Comparison of ENCODE assay signal across 10 mouse cellular contexts in genomic region chr10:80506222-80506621, GRCm38 (mm10). TPM values are rescaled to one million over a fixed set of nuclear protein-coding genes. Genes with fewer than 3 reads are reported as not detected.
DNase-seq lines count a peak whose midpoint lies in the region; ATAC-seq and TF ChIP-seq lines count a peak whose summit lies in the region.
"Had no signal": no experiment of that assay in that cellular context is flagged by ENCODE, and none has a peak within 500 bp of the region (broad histone marks: within the 10 kb centered on the region; RNA-seq: fewer than 3 reads in every experiment).

No protein-coding gene starts in this region.

- no peak overlapping the region for H3K9ac ChIP-seq in intestine, embryonic 14.5 days (ENCODE audit: low read length)
- no peak overlapping the region for H3K9ac ChIP-seq in intestine, embryonic 16.5 days (ENCODE audit: low read depth, low read length)
- H3K9ac ChIP-seq: embryonic facial prominence, embryonic 13.5 days had no signal

- TF ChIP-seq POLR2A in cerebellum, adult 2 months (IDR thresholded peaks at IDR 0.05; ENCODE audit: borderline replicate concordance, insufficient read depth, low read length) = no peak

- peaks cover 76% of the 10 kb centered on the region for H3K27me3 ChIP-seq in intestine, embryonic 14.5 days (replicated peaks; ENCODE audit: control insufficient read depth, insufficient read depth, low read length)
- H3K27me3 ChIP-seq in intestine, embryonic 16.5 days (replicated peaks; ENCODE audit: control insufficient read depth, insufficient read depth, low read length) = peaks cover 54% of the 10 kb centered on the region
- H3K27me3 ChIP-seq in cerebellum, adult 2 months (ENCODE audit: control insufficient read depth, insufficient read depth, low read length) = peaks cover 4% of the 10 kb centered on the region; the same call in 1 of the 2 replicates

- H3K4me3 ChIP-seq in intestine, embryonic 14.5 days (ENCODE audit: low read depth, low read length) = no peak overlapping the region
- H3K4me3 ChIP-seq in intestine, embryonic 16.5 days (ENCODE audit: low read length) = no peak overlapping the region
- H3K4me3 ChIP-seq in cerebellum, adult 2 months (replicated peaks; ENCODE audit: insufficient read depth, low read depth, low read length) = no peak overlapping the region
- H3K4me3 ChIP-seq: embryonic facial prominence, embryonic 13.5 days; megakaryocyte, embryonic 14.5 days had no signal

- H3K9me3 ChIP-seq in intestine, embryonic 14.5 days (ENCODE audit: control insufficient read depth, low read length) = no peaks in the 10 kb centered on the region
- H3K9me3 ChIP-seq in intestine, embryonic 16.5 days (ENCODE audit: control insufficient read depth, low read length) = no peaks in the 10 kb centered on the region
- H3K9me3 ChIP-seq: embryonic facial prominence, embryonic 13.5 days; megakaryocyte, embryonic 14.5 days had no signal

- under 1% methylated on average over 11 of the region's 11 CpGs for WGBS in intestine, embryonic 14.5 days
- under 1% methylated on average over 11 of the region's 11 CpGs for WGBS in intestine, embryonic 16.5 days
- WGBS in cerebellum, adult 2 months = 0% methylated on average over 11 of the region's 11 CpGs

- peak; percentile 96 for DNase-seq in intestine, embryonic 14.5 days (ENCODE audit: low spot score)
- DNase-seq in ES-CJ7 (ENCODE audit: low read depth, low spot score) = peak; percentile 76
- DNase-seq in cerebellum, adult 2 months = peak; percentile 38 to 65
- peak; percentile 68 for DNase-seq in forelimb bud, embryonic 11.5 days (ENCODE audit: low read depth, low spot score)
- DNase-seq in layer of hippocampus, postnatal 10 days (ENCODE audit: low spot score in 2 of 2) = peak; percentile 73 to 76
- peak; percentile 74 to 90 for DNase-seq in spleen, postnatal 4 days (ENCODE audit: low spot score in 2 of 2)

- no peak for ATAC-seq in intestine, embryonic 14.5 days (replicated peaks; ENCODE audit: low FRiP score, low TSS enrichment, low read depth)
- no peak for ATAC-seq in intestine, embryonic 16.5 days
- peak; percentile 65 for ATAC-seq in megakaryocyte, adult 5-6 weeks (ENCODE audit: poor library complexity, severe bottlenecking)

- H3K27ac ChIP-seq in intestine, embryonic 14.5 days (ENCODE audit: low read depth) = no peak overlapping the region
- no peak overlapping the region for H3K27ac ChIP-seq in intestine, embryonic 16.5 days (ENCODE audit: low read length)
- no peak overlapping the region for H3K27ac ChIP-seq in cerebellum, adult 2 months (ENCODE audit: insufficient read depth, low read length)
- H3K27ac ChIP-seq: embryonic facial prominence, embryonic 13.5 days had no signal

- 0 out of 2 replicates have a peak, but pooled peaks cover 3% of the 10 kb centered on the region for H3K4me1 ChIP-seq in intestine, embryonic 14.5 days (replicated peaks; ENCODE audit: control insufficient read depth, insufficient read depth, low read length)
- peaks cover 12% of the 10 kb centered on the region for H3K4me1 ChIP-seq in intestine, embryonic 16.5 days (ENCODE audit: control insufficient read depth, insufficient read depth, low read length)
- peaks cover 5% of the 10 kb centered on the region; the same call in 1 of the 2 replicates for H3K4me1 ChIP-seq in cerebellum, adult 2 months (ENCODE audit: control insufficient read depth, insufficient read depth, low read length)

- H3K4me2 ChIP-seq in intestine, embryonic 14.5 days (ENCODE audit: low read length) = no peak overlapping the region
- no peak overlapping the region for H3K4me2 ChIP-seq in intestine, embryonic 16.5 days (ENCODE audit: low read depth, low read length)
- H3K4me2 ChIP-seq: embryonic facial prominence, embryonic 13.5 days had no signal

- TF ChIP-seq CTCF in cerebellum, adult 2 months (IDR thresholded peaks at IDR 0.05; ENCODE audit: borderline replicate concordance, insufficient read depth, low read depth, low read length) = peak; percentile 78

- H3K36me3 ChIP-seq in intestine, embryonic 14.5 days (ENCODE audit: control insufficient read depth, insufficient read depth, low read length) = no peaks in the 10 kb centered on the region
- no peaks in the 10 kb centered on the region for H3K36me3 ChIP-seq in intestine, embryonic 16.5 days (ENCODE audit: control insufficient read depth, insufficient read depth, low read length)
- H3K36me3 ChIP-seq: embryonic facial prominence, embryonic 13.5 days had no signal

RNA-seq across cellular contexts. Expression of gene Onecut3, which starts 11.6 kb away (rescaled TPM):
- polyA plus RNA-seq in intestine, embryonic 14.5 days (2014; fragmentation: Nextera tagmentation; extraction: Ambion mirVana) = 0.04 and 0.09 TPM in 2 replicates
- polyA plus RNA-seq in intestine, embryonic 16.5 days (2015; fragmentation: Nextera tagmentation; extraction: Ambion mirVana) = 0.06 and 0.10 TPM in 2 replicates
- polyA plus RNA-seq in cerebellum, adult 2 months (2012; rRNA removed) = 0.36 and 0.46 TPM in 2 replicates
- total RNA-seq in layer of hippocampus, postnatal 10 days (2021) = under 1 TPM; 0.07 TPM
- not detected in 2 replicates for total RNA-seq in megakaryocyte, adult 5-6 weeks (2015)
- total RNA-seq in megakaryocyte, adult 5-6 weeks (2017) = not detected in 2 replicates
- polyA plus RNA-seq: embryonic facial prominence, embryonic 13.5 days had no signal

RNA-seq across cellular contexts. Expression of gene Atp8b3, which starts 32.7 kb away (rescaled TPM):
- polyA plus RNA-seq in intestine, embryonic 14.5 days (2014; fragmentation: Nextera tagmentation; extraction: Ambion mirVana) = 0.18 and 0.32 TPM in 2 replicates
- 0.09 and 0.17 TPM in 2 replicates for polyA plus RNA-seq in intestine, embryonic 16.5 days (2015; fragmentation: Nextera tagmentation; extraction: Ambion mirVana)
- polyA plus RNA-seq in cerebellum, adult 2 months (2012; rRNA removed) = 0.30 and 0.52 TPM in 2 replicates
- total RNA-seq in layer of hippocampus, postnatal 10 days (2021) = under 1 TPM; 0.21 to 0.38 TPM
- not detected in 2 replicates for total RNA-seq in megakaryocyte, adult 5-6 weeks (2015)
- total RNA-seq in megakaryocyte, adult 5-6 weeks (2017) = not detected in 2 replicates

RNA-seq across cellular contexts. Expression of gene Rexo1, which starts 55.1 kb away (rescaled TPM):
- 28.9 and 31.5 TPM in 2 replicates for polyA plus RNA-seq in intestine, embryonic 14.5 days (2014; fragmentation: Nextera tagmentation; extraction: Ambion mirVana)
- polyA plus RNA-seq in intestine, embryonic 16.5 days (2015; fragmentation: Nextera tagmentation; extraction: Ambion mirVana) = 21.5 and 21.9 TPM in 2 replicates
- 44.4 and 47.5 TPM in 2 replicates for polyA plus RNA-seq in cerebellum, adult 2 months (2012; rRNA removed)
- 10 to 100 TPM; 49.5 to 53.9 TPM for total RNA-seq in layer of hippocampus, postnatal 10 days (2021)
- 35.9 and 41.5 TPM in 2 replicates for total RNA-seq in megakaryocyte, adult 5-6 weeks (2015)
- total RNA-seq in megakaryocyte, adult 5-6 weeks (2017) = 19.4 and 19.9 TPM in 2 replicates
